Mouse (Mus musculus): ENCODE data around the gene Sh3rf1.

The Sh3rf1 gene

GRCm38 (mm10) chr8:61223283-61223682 lies 389 bp upstream of the Sh3rf1 start:
- DNase-seq (ENCODE audit: low read depth, low spot score) = no peak

GRCm38 (mm10) chr8:61224380-61225092 lies 864 bp downstream of the Sh3rf1 start:
- no peak for DNase-seq (ENCODE audit: low read depth, low spot score)

GRCm38 (mm10) chr8:61225581-61226395 lies 2.1 kb downstream of the Sh3rf1 start:
- no peak for DNase-seq (ENCODE audit: low read depth, low spot score)

- no peak for DNase-seq (ENCODE audit: low read depth, low spot score)
Observed at GRCm38 (mm10) chr8:61226632-61227031, 3.0 kb downstream of the Sh3rf1 start.

- no peak for DNase-seq (ENCODE audit: low read depth, low spot score)
Observed at GRCm38 (mm10) chr8:61228678-61229077, 5.0 kb downstream of the Sh3rf1 start.

- DNase-seq (ENCODE audit: low read depth, low spot score) = no peak
Observed at GRCm38 (mm10) chr8:61229511-61230195, 6.0 kb downstream of the Sh3rf1 start.

GRCm38 (mm10) chr8:61230881-61231755 lies 7.4 kb downstream of the Sh3rf1 start:
- DNase-seq (ENCODE audit: low read depth, low spot score) = no peak

GRCm38 (mm10) chr8:61235499-61235898 lies 11.8 kb downstream of the Sh3rf1 start:
- no peak for DNase-seq (ENCODE audit: low read depth, low spot score)

GRCm38 (mm10) chr8:61236506-61237268 lies 13.0 kb downstream of the Sh3rf1 start:
- DNase-seq (ENCODE audit: low read depth, low spot score) = no peak

GRCm38 (mm10) chr8:61239576-61239975 lies 15.9 kb downstream of the Sh3rf1 start:
- no peak for DNase-seq (ENCODE audit: low read depth, low spot score)

GRCm38 (mm10) chr8:61241229-61241628 lies 17.6 kb downstream of the Sh3rf1 start:
- DNase-seq (ENCODE audit: low read depth, low spot score) = no peak

GRCm38 (mm10) chr8:61242896-61243295 lies 19.2 kb downstream of the Sh3rf1 start:
- no peak for DNase-seq (ENCODE audit: low read depth, low spot score)

- DNase-seq (ENCODE audit: low read depth, low spot score) = no peak
Observed at GRCm38 (mm10) chr8:61243491-61243890, 19.8 kb downstream of the Sh3rf1 start.

- DNase-seq (ENCODE audit: low read depth, low spot score) = no peak
Observed at GRCm38 (mm10) chr8:61244157-61244556, 20.5 kb downstream of the Sh3rf1 start.

GRCm38 (mm10) chr8:61247270-61248025 lies 23.8 kb downstream of the Sh3rf1 start:
- no peak for DNase-seq (ENCODE audit: low read depth, low spot score)

- no peak for DNase-seq (ENCODE audit: low read depth, low spot score)
Observed at GRCm38 (mm10) chr8:61249511-61249910, 25.8 kb downstream of the Sh3rf1 start.

- DNase-seq (ENCODE audit: low read depth, low spot score) = no peak
Observed at GRCm38 (mm10) chr8:61254196-61254595, 30.5 kb downstream of the Sh3rf1 start.

- DNase-seq (ENCODE audit: low read depth, low spot score) = no peak
Observed at GRCm38 (mm10) chr8:61258828-61259227, 35.2 kb downstream of the Sh3rf1 start.

- no peak for DNase-seq (ENCODE audit: low read depth, low spot score)
Observed at GRCm38 (mm10) chr8:61259526-61259925, 35.9 kb downstream of the Sh3rf1 start.

- DNase-seq (ENCODE audit: low read depth, low spot score) = no peak
Observed at GRCm38 (mm10) chr8:61260530-61260929, 36.9 kb downstream of the Sh3rf1 start.
